21 mouse cellular contexts compared by ENCODE assay signal in the genomic region with DNA sequence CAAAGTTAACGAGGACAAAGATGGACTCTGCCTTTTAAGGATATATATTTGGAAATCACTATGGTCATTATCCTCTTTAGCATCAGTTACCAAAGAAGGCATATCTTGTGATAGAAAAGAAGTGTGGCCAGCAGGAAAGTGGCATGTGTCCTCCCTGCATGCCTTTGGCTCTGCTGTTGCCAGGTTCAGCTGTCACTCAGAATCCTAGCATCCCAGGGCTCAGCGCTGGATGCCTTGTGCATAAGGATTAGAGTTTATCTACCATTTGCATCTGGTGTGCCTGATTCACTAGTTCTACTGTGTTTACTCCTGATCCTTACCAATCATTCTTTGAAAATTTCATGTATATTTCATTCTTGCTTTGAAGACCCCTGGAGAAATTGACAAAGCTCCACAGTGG.
DNase-seq lines count a peak whose midpoint lies in the region; ATAC-seq and TF ChIP-seq lines count a peak whose summit lies in the region.
"Had no signal": no experiment of that assay in that cellular context is flagged by ENCODE, and none has a peak within 500 bp of the region (broad histone marks: within the 10 kb centered on the region; RNA-seq: fewer than 3 reads in every experiment).

No protein-coding gene starts in this region.

- no peak for TF ChIP-seq CTCF in cerebellum, adult 2 months (IDR thresholded peaks at IDR 0.05; ENCODE audit: borderline replicate concordance, insufficient read depth, low read depth, low read length)

- 0 out of 2 replicates have a peak, but pooled peaks cover 4% of the 10 kb centered on the region for H3K4me1 ChIP-seq in cerebellum, adult 2 months (ENCODE audit: control insufficient read depth, insufficient read depth, low read length)
- H3K4me1 ChIP-seq in midbrain, embryonic 12.5 days: peaks cover 25% of the 10 kb centered on the region
- peaks cover 42% of the 10 kb centered on the region for H3K4me1 ChIP-seq in midbrain, embryonic 10.5 days
- peaks cover 32% of the 10 kb centered on the region for H3K4me1 ChIP-seq in midbrain, embryonic 16.5 days (ENCODE audit: control insufficient read depth, insufficient read depth, low read length)
- H3K4me1 ChIP-seq in midbrain, embryonic 11.5 days (ENCODE audit: control insufficient read depth, insufficient read depth, low read length): peaks cover 8% of the 10 kb centered on the region

- H3K4me3 ChIP-seq in cerebellum, adult 2 months (replicated peaks; ENCODE audit: insufficient read depth, low read depth, low read length): no peak overlapping the region
- no peak overlapping the region for H3K4me3 ChIP-seq in midbrain, embryonic 12.5 days
- H3K4me3 ChIP-seq in midbrain, embryonic 10.5 days: no peak overlapping the region
- H3K4me3 ChIP-seq in midbrain, embryonic 16.5 days (ENCODE audit: low read depth, low read length): no peak overlapping the region
- no peak overlapping the region for H3K4me3 ChIP-seq in midbrain, embryonic 11.5 days (ENCODE audit: low read depth, low read length)
- H3K4me3 ChIP-seq: embryonic facial prominence, embryonic 13.5 days; embryonic facial prominence, embryonic 15.5 days; erythroblast, embryonic 14.5 days; forebrain, embryonic 10.5 days; forebrain, embryonic 12.5 days had no signal

- no peak overlapping the region for H3K9ac ChIP-seq in midbrain, embryonic 12.5 days (replicated peaks)
- H3K9ac ChIP-seq in midbrain, embryonic 16.5 days (ENCODE audit: low read depth, low read length): no peak overlapping the region
- H3K9ac ChIP-seq in midbrain, embryonic 11.5 days (ENCODE audit: low read length): no peak overlapping the region
- H3K9ac ChIP-seq: embryonic facial prominence, embryonic 13.5 days; embryonic facial prominence, embryonic 15.5 days; forebrain, embryonic 12.5 days had no signal

- H3K4me2 ChIP-seq in midbrain, embryonic 12.5 days (replicated peaks): no peak overlapping the region
- H3K4me2 ChIP-seq in midbrain, embryonic 16.5 days (ENCODE audit: low read length): no peak overlapping the region
- H3K4me2 ChIP-seq in midbrain, embryonic 11.5 days: no peak overlapping the region
- H3K4me2 ChIP-seq: embryonic facial prominence, embryonic 13.5 days; embryonic facial prominence, embryonic 15.5 days; forebrain, embryonic 12.5 days had no signal

- no peak overlapping the region for H3K27ac ChIP-seq in cerebellum, adult 2 months (ENCODE audit: insufficient read depth, low read length)
- H3K27ac ChIP-seq in midbrain, embryonic 12.5 days (replicated peaks): 0 out of 2 replicates have a peak overlapping the region, but pooled peaks have one; percentile 32
- H3K27ac ChIP-seq in midbrain, embryonic 10.5 days (replicated peaks): no peak overlapping the region
- H3K27ac ChIP-seq in midbrain, embryonic 16.5 days (ENCODE audit: low read length): 0 out of 2 replicates have a peak overlapping the region, but pooled peaks have one; percentile 40
- no peak overlapping the region; the same call in 1 of the 2 replicates for H3K27ac ChIP-seq in midbrain, embryonic 11.5 days (ENCODE audit: low read depth, low read length)
- H3K27ac ChIP-seq: embryonic facial prominence, embryonic 13.5 days; embryonic facial prominence, embryonic 15.5 days; forebrain, embryonic 10.5 days; forebrain, embryonic 12.5 days had no signal

- peaks cover 3% of the 10 kb centered on the region; the same call in 1 of the 2 replicates for H3K27me3 ChIP-seq in cerebellum, adult 2 months (ENCODE audit: control insufficient read depth, insufficient read depth, low read length)
- H3K27me3 ChIP-seq in midbrain, embryonic 12.5 days: no peaks in the 10 kb centered on the region
- H3K27me3 ChIP-seq in midbrain, embryonic 10.5 days (ENCODE audit: low read depth, poor library complexity, severe bottlenecking): 0 out of 2 replicates have a peak, but pooled peaks cover 7% of the 10 kb centered on the region
- H3K27me3 ChIP-seq in midbrain, embryonic 16.5 days (ENCODE audit: control insufficient read depth, insufficient read depth, low read depth, low read length): no peaks in the 10 kb centered on the region
- H3K27me3 ChIP-seq in midbrain, embryonic 11.5 days (ENCODE audit: control insufficient read depth, insufficient read depth, low read length): no peaks in the 10 kb centered on the region
- H3K27me3 ChIP-seq: embryonic facial prominence, embryonic 15.5 days had no signal

- WGBS in cerebellum, adult 2 months: 48% methylated on average over 2 of the region's 2 CpGs
- WGBS in midbrain, embryonic 12.5 days: 86% methylated on average over 2 of the region's 2 CpGs
- WGBS in midbrain, embryonic 10.5 days: 91% methylated on average over 2 of the region's 2 CpGs
- 76% methylated on average over 2 of the region's 2 CpGs for WGBS in midbrain, embryonic 16.5 days
- 79% methylated on average over 2 of the region's 2 CpGs for WGBS in midbrain, embryonic 11.5 days

- TF ChIP-seq POLR2A in cerebellum, adult 2 months (IDR thresholded peaks at IDR 0.05; ENCODE audit: borderline replicate concordance, insufficient read depth, low read length): no peak

- no peaks in the 10 kb centered on the region for H3K36me3 ChIP-seq in midbrain, embryonic 12.5 days
- no peaks in the 10 kb centered on the region for H3K36me3 ChIP-seq in midbrain, embryonic 10.5 days
- H3K36me3 ChIP-seq in midbrain, embryonic 16.5 days (ENCODE audit: control insufficient read depth, insufficient read depth, low read length): no peaks in the 10 kb centered on the region
- H3K36me3 ChIP-seq in midbrain, embryonic 11.5 days (ENCODE audit: control insufficient read depth, insufficient read depth, low read length): no peaks in the 10 kb centered on the region
- H3K36me3 ChIP-seq: embryonic facial prominence, embryonic 13.5 days; embryonic facial prominence, embryonic 15.5 days; forebrain, embryonic 10.5 days; forebrain, embryonic 12.5 days had no signal

- peaks cover 2% of the 10 kb centered on the region; the same call in 1 of the 2 replicates for H3K9me3 ChIP-seq in midbrain, embryonic 12.5 days
- H3K9me3 ChIP-seq in midbrain, embryonic 10.5 days (replicated peaks): peaks cover 6% of the 10 kb centered on the region; the same call in 1 of the 2 replicates
- H3K9me3 ChIP-seq in midbrain, embryonic 16.5 days (replicated peaks; ENCODE audit: control insufficient read depth, low read length, poor library complexity, severe bottlenecking): no peaks in the 10 kb centered on the region
- no peaks in the 10 kb centered on the region for H3K9me3 ChIP-seq in midbrain, embryonic 11.5 days (ENCODE audit: control insufficient read depth, low read length)
- H3K9me3 ChIP-seq: embryonic facial prominence, embryonic 13.5 days; embryonic facial prominence, embryonic 15.5 days had no signal

- ATAC-seq in midbrain, embryonic 12.5 days (ENCODE audit: low FRiP score, low read depth): no peak
- no peak for ATAC-seq in midbrain, embryonic 16.5 days
- no peak for ATAC-seq in midbrain, embryonic 11.5 days (ENCODE audit: low FRiP score)
- ATAC-seq: forebrain, embryonic 14.5 days; forebrain, embryonic 16.5 days had no signal

- peak; percentile 27 to 49 for DNase-seq in cerebellum, postnatal 14 days
- DNase-seq in cerebellum, adult 2 months: no peak
- no peak for DNase-seq in midbrain, embryonic 10.5 days (ENCODE audit: low spot score)
- no peak for DNase-seq in midbrain, embryonic 11.5 days (ENCODE audit: low spot score, missing footprints)
- DNase-seq: adrenal gland, adult 2 months; adrenal gland, postnatal 10 days; adrenal gland, postnatal 25 days; cerebellum, adult 11 months; cerebellum, adult 18-20 months; cerebellum, adult 9-10 months; cerebellum, postnatal 36 days; embryo, embryonic 11 days had no signal

Comparison
In these comparisons a context has a peak if more than half of its experiments do, and no peak if none do; other contexts are left out.
1. DNase-seq: peak in cerebellum, postnatal 14 days (2 of 2); none in cerebellum, adult 2 months (0 of 2), midbrain, embryonic 10.5 days (single experiment) and midbrain, embryonic 11.5 days (single experiment).
2. H3K27ac ChIP-seq: peak in midbrain, embryonic 12.5 days (single experiment) and midbrain, embryonic 16.5 days (single experiment); none in cerebellum, adult 2 months (single experiment), midbrain, embryonic 10.5 days (single experiment) and midbrain, embryonic 11.5 days (single experiment).